Mouse (Mus musculus): Measurements from ENCODE around the gene Scgb1b27.
A peak's percentile ranks its signal among the peaks of the same experiment; 100 is the strongest.
"Not testable (repeated sequence)": the region's sequence is repeated elsewhere in the genome, so short reads cannot be mapped to it uniquely, and the experiment has no call there.

Gene Scgb1b27

DNA sequence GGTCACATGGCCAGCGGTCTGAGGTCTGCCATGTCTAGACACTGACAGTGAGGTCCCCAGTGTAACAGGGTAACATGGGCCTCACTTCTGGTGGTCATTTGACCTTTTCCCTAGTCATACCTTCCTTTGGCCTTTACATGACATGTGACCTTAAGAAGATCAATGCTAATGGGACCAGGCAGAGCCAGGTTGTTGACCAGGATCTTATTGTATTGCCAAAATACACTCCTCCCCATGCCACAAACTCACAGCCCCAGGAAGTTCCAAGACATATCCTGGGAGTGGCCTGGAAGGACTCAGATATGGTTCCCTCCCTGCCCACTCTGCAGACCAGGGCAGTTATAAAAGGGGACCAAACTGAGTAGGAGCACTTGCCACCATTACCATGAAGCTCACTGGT lies at the start of gene Scgb1b27:
Gene Scgb1b27, plus strand, starts transcription at position 301 of the 400 bp plus-strand sequence.
- DNase-seq, result not testable (repeated sequence)

DNA sequence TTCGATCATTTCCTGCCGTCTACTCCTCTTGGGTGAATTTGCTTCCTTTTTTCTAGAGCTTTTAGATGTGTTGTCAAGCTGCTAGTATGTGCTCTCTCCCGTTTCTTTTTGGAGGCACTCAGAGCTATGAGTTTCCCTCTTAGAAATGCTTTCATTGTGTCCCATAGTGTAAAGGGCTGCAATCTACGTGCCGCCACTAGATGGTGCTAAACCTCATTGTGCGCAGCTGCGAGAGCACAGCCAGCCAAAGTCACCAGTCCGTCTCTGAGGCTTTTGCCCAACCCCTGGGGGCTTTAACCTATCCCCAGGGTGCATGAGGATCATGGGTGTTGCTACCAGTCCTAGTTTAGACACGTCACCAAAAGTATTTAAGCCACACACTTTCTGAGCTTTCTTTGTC lies 39.0 kb upstream of the Scgb1b27 start:
- DNase-seq, result peak in 1 of 2 experiments; percentile 32

DNA sequence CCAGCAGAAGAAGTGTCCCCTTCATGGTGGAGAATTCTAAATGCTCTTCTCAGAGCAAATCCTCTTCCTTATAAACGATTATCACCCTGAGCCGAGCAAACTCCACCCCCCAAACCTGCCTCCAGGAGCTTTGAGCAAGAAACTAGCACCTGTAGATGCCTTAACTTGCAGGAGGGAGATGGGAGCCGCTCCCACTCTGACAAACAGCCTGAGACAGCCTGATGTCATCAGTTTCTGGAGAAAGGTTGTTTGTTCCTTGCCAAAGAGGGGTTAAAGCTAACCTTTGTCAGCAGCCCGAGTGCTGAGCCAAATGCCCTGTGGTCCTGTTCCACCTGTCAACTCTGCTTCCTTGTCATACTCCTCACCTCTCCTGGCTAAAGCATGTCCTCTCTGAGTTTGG lies 7.4 kb upstream of the Scgb1b27 start, which contains the start of gene Scgb2b27:
Gene Scgb2b27, minus strand, starts transcription at position 101 of the 400 bp plus-strand sequence.
- no peak for DNase-seq

DNA sequence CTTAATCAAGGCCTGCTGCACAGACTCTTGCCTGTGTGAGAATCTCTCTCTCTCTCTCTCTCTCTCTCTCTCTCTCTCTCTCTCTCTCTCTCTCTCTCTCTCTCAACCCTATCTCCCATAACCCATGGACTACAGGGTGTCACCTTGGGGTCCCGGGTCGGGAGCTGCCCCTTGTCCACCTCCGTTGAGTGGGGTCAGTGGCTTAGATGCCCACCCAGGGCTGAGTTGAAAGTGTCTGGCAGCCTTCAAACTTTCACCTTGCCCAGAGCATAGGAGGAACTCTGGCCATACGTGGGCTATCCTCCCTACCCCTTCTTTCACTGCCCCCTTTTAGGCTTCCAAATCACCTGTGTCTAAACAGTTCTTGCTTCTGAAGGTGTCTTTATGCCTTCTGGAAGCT lies 4.4 kb downstream of the Scgb1b27 start:
- no peak for DNase-seq

DNA sequence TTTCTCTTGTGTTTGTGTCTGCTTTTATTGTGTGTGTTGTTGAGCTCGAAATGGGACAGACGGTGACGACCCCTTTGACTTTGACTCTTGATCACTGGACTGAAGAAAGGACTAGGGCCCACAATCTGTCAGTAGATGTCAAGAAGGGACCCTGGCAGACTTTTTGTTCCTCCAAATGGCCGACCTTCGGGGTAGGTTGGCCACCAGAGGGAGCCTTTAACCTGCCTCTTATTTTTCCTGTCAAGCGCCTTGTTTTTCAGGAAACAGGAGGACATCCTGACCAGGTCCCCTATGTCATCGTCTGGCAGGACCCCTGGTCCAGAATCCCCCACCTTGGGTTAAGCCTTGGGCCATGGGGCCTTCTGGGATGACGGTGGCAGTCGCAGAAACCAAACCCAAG lies 5.9 kb downstream of the Scgb1b27 start:
- DNase-seq, result not testable (repeated sequence)

DNA sequence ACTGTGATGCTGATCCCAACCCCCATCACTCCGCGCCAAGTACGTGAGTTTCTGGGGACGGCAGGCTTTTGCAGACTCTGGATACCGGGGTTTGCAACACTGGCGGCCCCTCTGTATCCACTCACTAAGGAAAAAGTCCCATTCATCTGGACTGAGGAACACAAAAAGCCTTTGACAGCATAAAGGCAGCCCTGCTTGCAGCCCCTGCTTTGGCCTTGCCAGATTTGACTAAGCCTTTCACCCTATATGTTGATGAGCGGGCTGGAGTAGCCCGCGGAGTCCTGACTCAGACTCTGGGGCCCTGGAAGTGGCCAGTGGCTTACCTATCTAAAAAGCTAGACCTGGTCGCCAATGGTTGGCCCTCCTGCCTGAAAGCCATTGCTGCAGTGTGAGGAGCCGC lies 8.7 kb downstream of the Scgb1b27 start:
- DNase-seq, result no peak

DNA sequence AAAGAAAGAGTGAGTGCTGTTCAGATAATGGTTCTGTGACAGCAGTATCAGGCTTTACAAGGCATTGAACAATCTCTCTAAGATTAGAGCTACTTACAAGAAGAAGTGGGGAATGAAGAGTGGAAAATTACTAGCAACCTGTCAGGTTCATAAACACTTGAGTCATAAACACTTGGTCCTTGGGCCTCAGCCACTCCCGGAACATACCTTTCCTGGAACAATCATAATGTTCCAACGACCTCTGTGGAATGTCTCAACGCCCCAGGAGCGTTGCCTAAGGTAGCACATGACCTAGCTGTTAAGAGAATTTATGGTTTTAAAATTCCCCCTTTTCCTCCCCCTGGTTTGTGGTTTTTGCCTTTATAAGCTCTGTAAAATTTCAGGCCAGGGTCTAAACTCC lies 13.3 kb downstream of the Scgb1b27 start:
- DNase-seq, result not testable (repeated sequence)

DNA sequence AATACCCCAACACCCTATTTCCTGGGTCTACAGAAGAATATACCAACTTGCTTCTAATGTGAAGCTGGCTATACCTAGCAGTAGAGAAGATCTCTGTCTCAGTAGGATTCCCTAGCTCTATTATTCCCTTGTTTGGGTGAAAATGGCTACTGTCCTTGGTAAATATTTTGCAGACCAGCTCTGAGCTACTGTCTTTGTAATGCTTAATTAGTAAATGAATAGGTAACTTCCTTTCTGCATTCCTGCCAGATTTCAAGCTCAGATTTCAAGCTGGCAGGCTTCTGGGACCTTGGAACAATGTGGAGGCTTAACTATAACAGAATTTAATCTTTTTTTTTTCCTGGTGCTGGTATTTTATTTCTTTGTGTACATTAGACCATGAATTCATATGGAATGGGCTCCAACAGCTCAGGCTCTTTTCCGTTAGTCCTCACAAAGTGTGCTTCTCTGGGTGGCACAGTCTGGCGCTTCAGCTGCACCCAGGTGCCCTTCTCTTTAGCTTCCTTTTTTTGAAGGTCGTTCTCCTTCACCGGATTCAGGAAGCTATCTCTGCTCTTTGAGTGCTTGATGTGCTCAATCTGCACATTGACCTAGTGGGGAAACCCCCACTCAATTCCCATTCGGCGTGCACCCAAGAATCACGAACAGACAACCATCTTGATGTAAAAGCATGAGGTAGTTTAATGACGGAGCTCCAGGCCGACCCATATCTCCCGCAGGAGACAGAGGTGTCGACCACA lies 15.0 kb downstream of the Scgb1b27 start:
- DNase-seq, result not testable (repeated sequence)

DNA sequence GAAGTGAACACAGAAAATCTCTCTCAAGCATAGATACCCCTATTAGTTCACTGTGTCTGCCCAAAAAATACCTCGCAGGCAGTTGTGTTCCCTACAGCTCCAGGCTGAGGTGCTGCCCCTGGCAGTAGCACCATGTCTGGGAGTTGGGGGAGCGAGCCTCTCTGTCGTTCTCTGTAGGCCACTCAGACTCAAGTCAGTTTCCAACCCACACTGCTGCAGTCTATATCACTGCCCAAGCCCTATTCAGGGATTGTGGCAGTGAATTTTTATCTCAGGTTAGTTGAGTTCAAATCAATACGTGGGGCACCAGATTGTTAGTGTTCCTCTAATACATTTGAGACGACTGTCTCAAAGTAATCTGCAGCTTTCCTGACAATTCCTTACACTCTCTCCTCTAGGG lies 46.8 kb downstream of the Scgb1b27 start:
- not testable (repeated sequence) for DNase-seq
